Mouse (Mus musculus): ENCODE results near the gene Gng8. TPM values are rescaled to one million over a fixed set of nuclear protein-coding genes. Genes with fewer than 3 reads are reported as not detected.

Gene Gng8
- polyA plus RNA-seq, 1 experiment from 2014 or later: 18.2 TPM

DNA sequence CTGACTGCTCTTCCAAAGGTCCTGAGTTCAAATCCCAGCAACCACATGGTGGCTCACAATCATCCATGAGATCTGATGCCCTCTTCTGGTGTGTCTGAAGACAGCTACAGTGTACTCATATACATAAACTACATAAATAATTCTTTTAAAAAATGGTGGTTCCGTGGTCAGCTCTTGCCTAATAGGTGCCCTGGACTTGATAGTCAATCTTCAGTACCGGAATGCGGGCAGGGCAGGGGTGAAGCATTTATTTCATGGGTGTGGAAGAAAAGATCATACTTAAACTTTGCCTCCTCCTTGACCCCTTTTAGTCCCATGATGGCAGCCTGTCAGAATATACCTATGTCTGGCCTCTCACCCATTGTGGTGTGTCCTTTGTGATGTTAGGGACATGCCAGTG lies 20.3 kb downstream of the Gng8 start:
- Histone ChIP-seq H3K36me3 (ENCODE audit: poor library complexity, severe bottlenecking) (peaks cover 31% of the 10 kb centered on the region), H3K4me3 (no peak overlapping the region), H3K4me2 (no peak overlapping the region), H3K9ac (no peak overlapping the region), H3K27me3 (no peaks in the 10 kb centered on the region), H3K9me3 (replicated peaks) (no peaks in the 10 kb centered on the region), H3K4me1 (no peaks in the 10 kb centered on the region), H3K27ac (no peak overlapping the region)
- ATAC-seq: no peak
- 95% methylated on average over 3 of the region's 3 CpGs for WGBS

DNA sequence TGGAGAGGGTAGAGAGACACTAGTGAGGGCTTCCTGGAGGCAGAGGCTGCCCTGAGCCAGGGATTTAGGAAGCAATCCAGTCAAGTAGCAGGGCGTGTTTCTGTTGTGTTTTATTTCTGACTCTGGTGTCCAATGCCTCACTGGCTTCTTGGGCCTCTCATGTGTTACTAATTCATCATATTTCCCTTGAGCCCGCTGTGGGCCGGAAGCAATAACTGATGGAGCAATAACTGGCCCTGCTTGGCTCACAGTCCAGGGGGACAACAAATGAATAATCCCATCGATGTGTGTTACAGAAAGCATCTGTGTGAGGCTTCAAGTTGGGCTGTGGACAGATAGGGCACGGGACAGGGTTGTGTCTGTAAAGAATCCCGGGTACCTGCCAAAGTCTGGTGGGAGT lies 20.8 kb downstream of the Gng8 start:
- H3K27ac ChIP-seq: no peak overlapping the region
- H3K4me2 ChIP-seq: no peak overlapping the region
- no peaks in the 10 kb centered on the region for H3K4me1 ChIP-seq
- no peak overlapping the region for H3K4me3 ChIP-seq
- no peaks in the 10 kb centered on the region for H3K9me3 ChIP-seq (replicated peaks)
- no peaks in the 10 kb centered on the region for H3K27me3 ChIP-seq
- H3K36me3 ChIP-seq (ENCODE audit: poor library complexity, severe bottlenecking): peaks cover 35% of the 10 kb centered on the region
- no peak for ATAC-seq
- 88% methylated on average over 6 of the region's 6 CpGs for WGBS
- no peak overlapping the region for H3K9ac ChIP-seq

DNA sequence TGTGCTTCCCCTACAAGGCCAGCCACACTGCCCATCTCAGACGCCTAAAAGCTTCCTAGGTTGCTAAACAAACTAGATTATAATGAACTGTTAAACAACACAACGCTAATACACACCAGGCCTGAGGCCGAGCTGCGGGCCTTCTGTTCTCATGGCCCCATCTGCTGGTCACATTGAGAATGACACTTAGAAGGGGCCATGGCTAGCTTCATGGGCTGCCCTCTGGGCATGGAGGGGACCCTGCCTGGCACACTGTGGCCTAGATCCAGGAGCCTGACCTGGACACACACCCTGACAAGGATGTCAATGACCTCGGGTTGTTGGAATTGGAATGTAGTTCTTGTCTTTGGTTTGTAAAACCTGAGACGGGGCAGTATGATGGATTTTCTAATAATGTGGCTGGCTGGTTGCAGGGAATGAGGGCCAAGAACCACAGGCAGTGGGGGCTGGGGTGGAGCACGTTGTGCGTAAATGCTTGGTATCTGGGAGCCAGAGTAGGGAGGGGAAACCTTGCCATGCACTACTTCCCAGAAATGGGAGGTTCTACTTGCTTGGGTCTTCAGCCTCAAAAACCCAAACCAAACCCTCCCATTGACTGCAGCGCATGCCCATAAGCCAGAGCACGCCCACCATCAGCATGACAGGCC lies 22.3 kb downstream of the Gng8 start:
- Histone ChIP-seq H3K4me3 (no peak overlapping the region), H3K27me3 (no peaks in the 10 kb centered on the region), H3K4me1 (peaks cover 9% of the 10 kb centered on the region; the same call in 1 of the 2 replicates), H3K4me2 (no peak overlapping the region), H3K9me3 (replicated peaks) (no peaks in the 10 kb centered on the region), H3K9ac (no peak overlapping the region), H3K27ac (no peak overlapping the region), H3K36me3 (ENCODE audit: poor library complexity, severe bottlenecking) (peaks cover 51% of the 10 kb centered on the region)
- WGBS: 41% methylated on average over 10 of the region's 10 CpGs
- ATAC-seq: peak; percentile 68

DNA sequence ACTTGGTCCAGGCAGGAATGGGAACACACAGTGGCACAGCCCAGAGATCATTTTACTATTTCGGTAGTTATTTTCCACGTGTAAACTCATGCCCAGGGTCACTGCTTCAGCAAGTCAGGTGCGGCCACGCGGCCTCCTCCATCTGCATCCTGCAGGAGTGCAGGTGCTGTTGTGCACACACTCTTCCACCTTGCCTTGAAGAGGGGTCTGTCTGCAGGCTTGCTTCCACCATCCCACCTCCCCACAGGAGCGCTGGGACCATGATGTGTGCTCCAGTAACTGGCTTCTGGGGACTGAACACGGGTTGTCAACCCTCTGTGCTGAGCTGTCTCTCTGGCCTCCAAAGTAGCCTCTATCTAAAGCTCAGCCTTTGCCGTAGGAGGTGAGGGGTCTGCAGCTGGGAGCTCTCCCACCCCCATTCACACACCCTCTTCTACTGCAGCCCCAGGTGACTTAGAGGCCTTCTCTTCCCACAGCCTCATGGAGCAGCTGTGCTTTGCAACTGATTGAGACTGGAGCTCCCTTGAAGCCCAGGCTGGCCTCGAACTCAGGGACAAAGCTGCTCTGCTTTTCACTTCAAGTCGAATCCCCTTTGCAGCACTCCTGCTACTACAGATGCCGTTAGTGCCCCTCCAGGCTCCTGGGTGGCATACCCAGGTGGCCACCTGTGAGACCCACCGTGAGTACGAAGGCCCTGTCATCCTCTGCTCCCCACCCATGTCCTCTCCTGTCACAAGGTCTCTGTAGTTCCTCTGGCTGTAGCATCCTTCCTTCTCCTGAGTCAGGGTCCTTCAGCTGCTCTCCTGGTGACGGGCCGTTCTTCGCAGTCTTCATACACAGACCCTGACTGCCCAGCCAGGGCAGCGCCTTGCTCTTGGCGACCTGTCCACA lies 23.1 kb downstream of the Gng8 start:
- WGBS: 87% methylated on average over 18 of the region's 18 CpGs
- Histone ChIP-seq H3K9me3 (replicated peaks) (no peaks in the 10 kb centered on the region), H3K4me2 (no peak overlapping the region), H3K27ac (no peak overlapping the region), H3K9ac (no peak overlapping the region), H3K36me3 (ENCODE audit: poor library complexity, severe bottlenecking) (peaks cover 59% of the 10 kb centered on the region), H3K27me3 (no peaks in the 10 kb centered on the region), H3K4me3 (no peak overlapping the region), H3K4me1 (peaks cover 16% of the 10 kb centered on the region)
- ATAC-seq: peak; percentile 13; the same call in 1 of the 2 replicates

DNA sequence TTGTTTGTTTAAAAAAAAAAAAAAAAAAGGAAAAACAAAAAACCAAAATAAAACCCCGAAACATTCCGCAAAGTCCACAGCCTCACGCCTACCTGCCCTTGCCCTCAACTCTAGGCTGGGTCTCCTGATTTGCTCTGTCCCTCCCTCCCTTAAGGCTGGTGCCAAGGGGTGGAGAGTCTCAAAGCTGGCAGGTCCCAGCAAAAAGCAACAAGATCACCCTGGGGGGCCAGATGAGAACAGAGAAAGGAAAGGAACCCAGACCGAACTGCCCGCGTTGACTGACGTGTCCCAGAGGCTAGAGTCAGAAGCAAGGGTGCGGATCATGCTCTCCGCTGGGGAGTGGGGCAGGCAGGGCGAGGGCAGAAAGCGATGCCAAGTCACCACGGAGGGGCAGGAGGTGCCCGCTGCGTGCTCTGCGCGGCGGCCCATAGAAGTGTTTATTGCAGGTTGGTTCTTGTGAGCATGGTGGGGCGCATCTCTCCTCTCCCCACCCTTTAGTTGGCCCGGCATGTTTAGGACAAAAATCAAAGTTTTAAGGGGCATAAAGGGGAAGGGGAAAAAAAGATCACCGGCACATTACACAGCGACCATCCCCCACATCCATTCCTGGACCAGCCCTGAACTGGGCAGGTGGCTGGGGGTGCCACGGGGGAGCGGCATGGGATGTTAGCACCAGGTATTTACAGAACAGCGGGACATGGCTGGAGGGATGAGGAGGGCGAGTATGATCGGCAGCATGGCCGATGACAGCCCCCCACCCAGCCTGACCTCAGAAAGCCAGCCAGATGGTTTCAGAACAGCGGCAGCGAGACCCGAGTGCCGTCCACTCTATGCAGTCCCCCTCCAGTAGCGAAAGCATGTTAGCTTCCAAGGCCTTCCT lies 24.1 kb downstream of the Gng8 start:
- peaks cover 59% of the 10 kb centered on the region for H3K36me3 ChIP-seq (ENCODE audit: poor library complexity, severe bottlenecking)
- H3K9me3 ChIP-seq (replicated peaks): no peaks in the 10 kb centered on the region
- 92% methylated on average over 32 of the region's 32 CpGs for WGBS
- ATAC-seq: no peak
- H3K4me3 ChIP-seq: no peak overlapping the region
- H3K27me3 ChIP-seq: no peaks in the 10 kb centered on the region
- H3K9ac ChIP-seq: no peak overlapping the region
- H3K4me1 ChIP-seq: peaks cover 26% of the 10 kb centered on the region
- H3K27ac ChIP-seq: no peak overlapping the region
- H3K4me2 ChIP-seq: no peak overlapping the region

DNA sequence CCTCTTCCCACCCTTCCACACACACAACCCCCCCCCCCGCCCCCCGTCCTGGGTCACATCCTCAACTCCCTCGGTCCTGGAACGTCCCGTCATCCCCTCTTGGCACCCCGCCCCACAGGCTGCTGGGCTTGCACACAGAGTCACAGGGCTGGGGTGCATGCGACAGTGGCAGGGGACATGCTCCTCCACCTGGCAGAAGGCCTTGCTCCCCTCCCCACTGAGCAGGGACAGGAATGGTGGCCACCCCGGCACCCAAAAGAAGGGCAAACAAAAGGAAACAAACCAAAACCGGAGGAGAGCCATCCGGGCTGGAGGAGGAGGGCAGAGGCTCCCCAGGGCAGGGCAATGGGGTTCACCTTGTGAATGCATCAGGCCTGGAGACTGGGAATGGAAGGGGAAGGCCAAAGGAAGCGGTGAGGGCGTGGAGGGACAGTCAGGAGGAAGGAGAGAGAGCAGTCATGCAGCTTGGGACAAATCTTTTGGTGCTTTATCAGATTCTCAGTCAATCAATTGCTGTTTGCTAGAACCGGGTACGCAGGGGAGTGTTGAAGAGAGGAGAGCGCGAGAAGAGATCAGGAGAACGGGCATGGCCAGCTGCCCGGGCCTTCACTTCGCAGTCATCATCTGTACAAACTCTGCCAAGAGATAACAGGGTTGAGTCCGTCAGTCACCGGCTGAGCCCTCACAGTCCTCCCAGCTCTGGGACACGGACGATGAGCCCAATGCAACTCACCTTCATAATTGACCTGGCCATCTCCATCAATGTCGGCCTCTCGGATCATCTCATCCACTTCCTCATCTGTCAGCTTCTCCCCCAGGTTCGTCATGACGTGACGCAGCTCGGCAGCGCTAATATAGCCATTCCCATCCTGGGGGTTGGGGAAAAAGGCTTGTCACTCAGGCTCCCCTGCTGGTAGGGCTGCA lies 25.0 kb downstream of the Gng8 start:
- WGBS: 87% methylated on average over 30 of the region's 30 CpGs
- H3K9ac ChIP-seq: no peak overlapping the region
- no peak for ATAC-seq
- no peaks in the 10 kb centered on the region for H3K9me3 ChIP-seq (replicated peaks)
- peaks cover 64% of the 10 kb centered on the region for H3K36me3 ChIP-seq (ENCODE audit: poor library complexity, severe bottlenecking)
- no peaks in the 10 kb centered on the region for H3K27me3 ChIP-seq
- no peak overlapping the region for H3K4me2 ChIP-seq
- no peak overlapping the region for H3K27ac ChIP-seq
- no peak overlapping the region for H3K4me3 ChIP-seq
- peaks cover 35% of the 10 kb centered on the region for H3K4me1 ChIP-seq

DNA sequence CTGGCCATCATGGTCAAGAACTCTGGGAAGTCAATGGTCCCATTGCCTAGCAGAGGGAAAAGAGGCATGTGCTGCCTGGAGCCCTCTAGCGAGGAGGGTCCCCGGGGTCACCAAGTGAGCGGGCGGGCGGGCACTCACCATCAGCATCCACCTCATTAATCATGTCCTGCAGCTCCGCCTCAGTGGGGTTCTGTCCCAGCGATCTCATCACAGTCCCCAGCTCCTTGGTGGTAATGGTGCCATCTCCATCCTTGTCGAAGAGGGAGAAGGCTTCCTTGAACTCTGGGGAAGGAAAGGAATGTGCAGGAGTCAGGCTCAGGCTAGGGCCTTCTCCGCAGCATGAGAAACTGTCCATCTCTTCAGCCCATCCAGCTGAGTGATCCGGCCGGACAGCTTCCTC lies 25.9 kb downstream of the Gng8 start:
- Histone ChIP-seq H3K27ac (no peak overlapping the region), H3K4me3 (no peak overlapping the region), H3K4me2 (no peak overlapping the region), H3K36me3 (ENCODE audit: poor library complexity, severe bottlenecking) (peaks cover 64% of the 10 kb centered on the region), H3K9ac (no peak overlapping the region), H3K4me1 (peaks cover 43% of the 10 kb centered on the region), H3K9me3 (replicated peaks) (no peaks in the 10 kb centered on the region), H3K27me3 (no peaks in the 10 kb centered on the region)
- WGBS: 88% methylated on average over 11 of the region's 11 CpGs
- ATAC-seq: no peak

DNA sequence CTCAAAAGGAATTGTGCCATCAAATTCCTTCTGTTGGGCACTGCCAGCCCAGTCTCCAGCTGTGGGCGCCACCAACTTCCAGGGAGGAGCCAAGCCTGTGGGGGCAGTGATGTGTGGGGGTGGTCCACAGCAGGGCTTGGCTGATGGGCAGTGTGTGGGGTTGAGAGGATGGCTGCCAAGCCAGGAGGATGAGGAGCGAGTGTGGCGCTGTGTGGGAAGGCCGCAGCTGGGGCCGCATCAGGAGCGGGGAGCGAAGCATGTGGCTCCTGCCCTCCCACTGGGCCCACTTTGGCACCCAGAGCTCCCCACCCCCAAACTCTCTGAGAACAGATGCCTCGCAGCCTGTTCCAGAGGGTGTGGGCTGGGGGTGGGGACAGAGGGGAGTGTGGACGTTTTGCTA lies 26.4 kb downstream of the Gng8 start:
- WGBS: 83% methylated on average over 9 of the region's 9 CpGs
- H3K4me2 ChIP-seq: no peak overlapping the region
- peaks cover 49% of the 10 kb centered on the region for H3K4me1 ChIP-seq
- H3K36me3 ChIP-seq (ENCODE audit: poor library complexity, severe bottlenecking): peaks cover 64% of the 10 kb centered on the region
- no peak overlapping the region for H3K9ac ChIP-seq
- no peak for ATAC-seq
- no peak overlapping the region for H3K4me3 ChIP-seq
- no peaks in the 10 kb centered on the region for H3K9me3 ChIP-seq (replicated peaks)
- no peak overlapping the region for H3K27ac ChIP-seq
- H3K27me3 ChIP-seq: no peaks in the 10 kb centered on the region

DNA sequence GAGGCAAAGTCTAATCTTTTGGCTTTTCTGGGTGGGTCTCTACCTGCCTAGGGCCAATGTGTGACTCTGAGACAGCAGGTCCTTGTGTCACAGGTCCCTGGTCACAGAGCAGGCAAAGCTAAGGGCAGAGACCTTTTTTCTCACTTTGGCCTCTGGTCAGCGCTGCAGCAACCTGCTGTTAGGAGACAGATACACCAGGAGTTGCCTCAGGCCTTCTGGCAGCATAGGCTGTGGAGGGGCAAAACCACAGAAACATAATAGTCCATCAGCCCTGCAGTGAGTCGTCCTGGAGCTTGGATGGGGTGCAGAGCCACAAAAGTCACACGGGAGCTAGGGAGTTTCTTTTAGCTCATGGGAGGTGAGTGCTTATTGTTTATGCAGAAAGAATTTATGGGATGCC lies 27.1 kb downstream of the Gng8 start:
- Histone ChIP-seq H3K9ac (0 out of 2 replicates have a peak overlapping the region, but pooled peaks have one; percentile 21), H3K4me3 (no peak overlapping the region), H3K4me1 (peaks cover 50% of the 10 kb centered on the region), H3K9me3 (replicated peaks) (no peaks in the 10 kb centered on the region), H3K4me2 (no peak overlapping the region), H3K36me3 (ENCODE audit: poor library complexity, severe bottlenecking) (peaks cover 64% of the 10 kb centered on the region), H3K27me3 (no peaks in the 10 kb centered on the region), H3K27ac (no peak overlapping the region)
- ATAC-seq: no peak
- 80% methylated on average over 3 of the region's 3 CpGs for WGBS

DNA sequence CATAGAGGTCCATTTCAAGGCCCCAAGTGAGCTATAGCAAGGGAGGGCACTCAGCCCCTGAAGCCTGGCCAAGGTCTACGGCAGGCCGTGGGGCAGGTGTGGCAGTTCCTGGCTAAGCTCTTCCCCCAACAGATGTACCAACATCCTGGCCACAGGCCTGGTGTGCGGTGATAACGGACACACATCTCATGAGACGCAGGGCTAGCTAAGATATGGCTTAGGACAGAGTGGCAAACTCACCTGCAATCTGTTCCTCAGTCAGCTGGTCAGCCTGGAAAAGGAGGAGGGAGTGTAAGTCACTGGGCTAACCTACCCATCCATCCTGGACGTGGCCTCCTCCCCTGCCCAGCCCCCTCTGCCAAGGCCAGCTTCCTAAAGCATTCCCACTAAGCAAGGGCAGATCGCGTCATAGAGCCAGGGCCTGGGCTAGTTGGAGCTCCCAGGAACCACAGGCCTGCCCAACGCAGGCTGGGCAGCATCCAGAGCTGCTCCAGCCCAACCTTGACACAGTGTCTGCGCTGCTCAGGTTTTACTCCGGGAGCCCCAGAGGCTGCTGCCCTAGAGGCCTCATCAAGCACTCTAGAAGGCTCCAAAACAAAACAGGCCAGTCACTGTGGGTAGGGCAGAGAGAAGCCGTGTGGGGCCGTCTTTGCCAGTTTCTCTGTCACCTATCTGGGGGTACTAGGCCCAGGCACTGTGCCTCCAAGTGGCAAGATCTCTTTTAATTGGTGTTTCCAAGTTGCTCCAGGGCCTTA lies 28.0 kb downstream of the Gng8 start:
- Histone ChIP-seq H3K4me2 (peak overlapping the region; percentile 42), H3K27me3 (no peaks in the 10 kb centered on the region), H3K4me3 (0 out of 2 replicates have a peak overlapping the region, but pooled peaks have one; percentile 3), H3K4me1 (peaks cover 50% of the 10 kb centered on the region), H3K9ac (peak overlapping the region; percentile 51; the same call in 1 of the 2 replicates), H3K36me3 (ENCODE audit: poor library complexity, severe bottlenecking) (peaks cover 57% of the 10 kb centered on the region), H3K9me3 (replicated peaks) (no peaks in the 10 kb centered on the region), H3K27ac (no peak overlapping the region; the same call in 1 of the 2 replicates)
- 87% methylated on average over 13 of the region's 13 CpGs for WGBS
- ATAC-seq: no peak

All from forebrain, embryonic 13.5 days (tissue).